Mouse (Mus musculus): ENCODE measurements at regions not wholly inside any gene's neighbourhood (a gene's known extent, or its start where the extent isn't known, plus 50 kb on each side); places are given as distances from the start of the nearest gene placed in this dataset.
A peak's percentile ranks its signal among the peaks of the same experiment; 100 is the strongest.

GRCm38 (mm10) chr8:107717856-107718255 lies 129.6 kb upstream of the Psmd7 start:
- DNase-seq (ENCODE audit: low read depth): no peak

- DNase-seq (ENCODE audit: low read depth): peak; percentile 1
Observed at GRCm38 (mm10) chr8:107719656-107720055, 131.4 kb upstream of the Psmd7 start.

DNA sequence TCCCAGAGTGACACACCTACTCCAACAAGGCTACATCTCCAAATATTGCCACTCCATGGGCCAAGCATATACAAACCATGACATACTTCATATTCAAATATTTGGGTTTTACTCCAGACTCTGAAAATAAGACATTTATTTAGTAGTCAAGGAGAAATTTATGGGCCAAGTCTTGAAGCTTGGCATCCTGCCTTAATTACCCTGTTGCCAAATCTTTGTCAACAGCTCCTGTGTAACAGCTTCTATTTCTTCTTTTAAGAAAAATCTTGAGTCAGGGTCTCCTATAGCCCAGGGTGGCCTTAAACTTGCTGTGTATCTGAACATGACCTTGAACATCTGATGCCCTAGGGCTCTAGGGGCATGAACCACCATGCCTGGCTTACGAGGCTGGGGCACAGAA lies 138.5 kb upstream of the Psmd7 start:
- DNase-seq (ENCODE audit: low read depth): no peak

DNA sequence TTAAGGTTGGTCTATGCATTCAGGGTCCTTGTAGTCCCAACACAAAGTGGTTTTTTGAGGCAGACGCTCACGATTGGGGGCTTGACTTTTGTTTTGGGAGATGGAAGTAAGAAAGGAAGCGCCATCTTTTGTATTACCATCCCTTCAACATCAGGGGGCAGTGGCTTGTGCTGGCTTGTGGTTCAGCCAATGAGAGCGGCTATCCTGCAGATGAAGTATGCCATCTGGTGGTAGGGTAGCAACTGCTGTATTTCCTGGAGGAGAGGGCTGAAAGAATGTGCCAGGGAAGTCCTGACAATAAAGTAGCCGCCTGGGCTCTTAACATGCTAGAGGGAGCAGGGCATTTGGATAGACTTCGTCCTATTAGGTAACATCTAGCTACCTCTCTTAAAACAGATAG lies 139.0 kb upstream of the Psmd7 start:
- DNase-seq (ENCODE audit: low read depth): no peak

DNA sequence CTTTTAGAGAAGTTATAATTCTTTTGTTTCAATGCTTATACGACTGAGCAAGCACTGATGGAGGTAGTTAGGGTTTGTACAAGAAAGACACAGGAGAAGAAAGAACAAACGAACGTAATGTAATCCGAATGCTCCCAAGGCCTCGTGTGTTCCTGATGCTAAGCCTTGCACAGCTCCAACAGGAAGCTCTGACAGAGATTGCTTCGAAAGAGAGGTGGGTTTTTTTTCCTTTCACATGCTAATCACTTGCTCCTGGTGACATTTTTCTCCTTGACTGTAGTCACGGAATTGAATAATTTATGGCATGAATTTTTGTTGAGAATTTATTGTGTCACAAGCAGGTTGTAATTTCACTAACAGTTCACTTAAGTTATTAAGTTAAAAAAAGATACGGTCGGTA lies 150.8 kb upstream of the Psmd7 start:
- DNase-seq (ENCODE audit: low read depth): no peak

- no peak for DNase-seq (ENCODE audit: low read depth)
Observed at GRCm38 (mm10) chr8:107757083-107757482, 168.8 kb upstream of the Psmd7 start.

GRCm38 (mm10) chr8:107758637-107759036 lies 170.4 kb upstream of the Psmd7 start:
- DNase-seq (ENCODE audit: low read depth): no peak

DNA sequence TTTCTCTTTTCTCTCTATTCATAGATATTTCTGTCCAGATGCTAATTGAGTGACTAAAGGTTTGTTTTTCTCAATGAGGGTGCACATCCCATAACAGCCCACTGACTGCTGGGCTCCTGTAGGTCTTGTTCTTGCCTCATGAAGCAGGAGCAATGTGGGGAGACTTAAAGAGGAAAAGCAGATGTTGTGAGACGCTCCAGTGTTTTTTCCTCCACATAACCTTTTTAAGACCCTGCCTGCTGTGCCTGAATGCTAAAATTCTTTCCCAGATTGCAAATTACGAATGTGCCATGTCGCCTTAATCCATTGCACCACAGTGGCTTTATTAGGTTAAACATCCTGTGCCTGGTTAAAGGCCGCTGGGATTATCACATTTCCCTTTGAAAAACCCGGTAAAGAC lies 165.5 kb upstream of the Zfhx3 start:
- no peak for DNase-seq (ENCODE audit: low read depth)

DNA sequence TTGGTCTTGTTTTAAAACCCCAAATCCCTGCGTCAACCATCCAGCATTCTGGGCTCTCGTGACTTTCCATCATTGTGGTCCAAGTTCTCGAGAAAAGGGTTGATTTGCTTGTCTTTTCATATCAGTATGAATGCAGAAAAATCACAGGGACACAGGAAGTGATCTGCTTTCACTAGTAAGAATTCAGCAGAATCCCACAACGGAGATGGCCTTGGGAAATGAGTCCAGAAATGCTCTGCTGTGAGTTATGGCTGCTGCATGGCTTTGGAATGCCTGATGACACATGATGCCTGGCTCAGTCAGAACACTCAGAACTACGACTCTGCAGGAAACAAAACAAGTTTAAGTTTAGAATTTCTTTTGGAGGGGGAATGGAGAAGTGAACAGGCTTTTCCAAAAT lies 156.7 kb upstream of the Zfhx3 start:
- no peak for DNase-seq (ENCODE audit: low read depth)

- DNase-seq (ENCODE audit: low read depth): no peak
Observed at GRCm38 (mm10) chr8:107792286-107792685, 150.2 kb upstream of the Zfhx3 start.

- no peak for DNase-seq (ENCODE audit: low read depth)
Observed at GRCm38 (mm10) chr8:107814931-107815330, 127.5 kb upstream of the Zfhx3 start.

DNA sequence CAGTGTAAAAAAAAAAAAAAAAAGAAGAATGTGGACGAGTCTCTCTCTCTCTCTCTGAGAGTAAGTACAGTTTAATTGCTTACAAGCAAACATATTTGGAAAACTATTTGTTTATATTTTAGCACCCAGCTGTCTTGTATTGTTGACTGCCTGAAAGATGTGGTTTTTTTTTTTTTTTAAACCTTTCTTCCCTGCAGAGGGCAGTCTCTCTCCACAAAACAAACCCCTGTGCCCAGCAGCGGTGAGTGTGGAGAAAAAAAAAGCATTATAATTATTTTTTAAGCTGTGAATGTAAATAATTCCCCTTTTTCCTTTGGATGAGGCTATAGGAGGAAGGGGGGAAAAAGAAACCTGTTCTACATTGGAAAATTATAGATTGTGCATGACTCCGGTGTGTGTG lies 126.7 kb upstream of the Zfhx3 start:
- no peak for DNase-seq (ENCODE audit: low read depth)

- no peak for DNase-seq (ENCODE audit: low read depth)
Observed at GRCm38 (mm10) chr8:107817796-107818195, 124.6 kb upstream of the Zfhx3 start.

DNA sequence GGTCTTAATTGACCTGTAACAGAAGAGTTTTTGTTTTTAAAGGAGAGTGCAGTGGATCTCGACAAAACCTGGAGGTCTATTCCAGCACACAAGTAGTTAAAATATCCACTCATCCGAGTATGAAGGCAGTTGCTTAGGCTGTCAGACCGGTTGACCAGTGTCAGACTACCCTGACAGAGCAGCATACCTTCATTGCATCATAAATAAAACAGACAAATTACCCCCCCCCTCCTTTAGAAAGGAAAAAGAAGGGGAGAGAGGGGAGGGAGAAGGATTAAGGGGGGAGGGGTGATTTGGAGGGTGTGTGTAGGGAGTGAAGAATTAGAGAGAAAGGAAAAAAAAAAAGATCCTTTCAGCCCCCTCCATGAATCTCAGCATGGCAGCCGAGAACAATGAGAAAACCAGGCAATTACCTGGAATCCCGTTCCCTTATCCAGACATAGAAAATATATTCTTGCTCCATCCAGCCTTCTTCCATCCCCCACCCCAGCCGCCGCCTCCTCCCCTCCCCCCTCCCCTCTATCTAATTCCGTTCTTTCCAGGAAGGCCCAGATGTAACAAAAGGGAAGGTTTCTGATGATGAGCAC lies 122.2 kb upstream of the Zfhx3 start:
- no peak for DNase-seq (ENCODE audit: low read depth)

GRCm38 (mm10) chr8:107821522-107821921 lies 120.9 kb upstream of the Zfhx3 start:
- DNase-seq (ENCODE audit: low read depth): no peak

DNA sequence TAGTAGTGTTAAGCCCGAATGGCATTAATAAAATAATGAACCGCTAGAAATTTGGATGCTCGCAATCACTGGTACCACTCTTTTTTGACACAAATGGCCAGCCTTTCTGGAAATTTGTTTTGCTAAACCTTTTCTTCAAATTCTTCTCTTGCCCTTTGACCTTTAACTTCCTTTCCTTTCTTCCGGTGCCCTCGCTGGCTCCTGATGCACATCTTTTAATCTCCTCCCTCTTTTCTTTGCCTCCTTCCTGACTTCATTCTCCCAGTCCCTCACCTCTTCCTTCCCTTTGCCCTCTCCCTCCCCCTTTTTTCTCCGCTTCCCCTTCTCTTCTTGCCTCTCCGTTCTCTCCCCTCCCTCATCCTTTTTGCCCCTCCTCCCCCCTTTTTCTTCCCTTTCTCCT lies 118.3 kb upstream of the Zfhx3 start:
- DNase-seq (ENCODE audit: low read depth): no peak

DNA sequence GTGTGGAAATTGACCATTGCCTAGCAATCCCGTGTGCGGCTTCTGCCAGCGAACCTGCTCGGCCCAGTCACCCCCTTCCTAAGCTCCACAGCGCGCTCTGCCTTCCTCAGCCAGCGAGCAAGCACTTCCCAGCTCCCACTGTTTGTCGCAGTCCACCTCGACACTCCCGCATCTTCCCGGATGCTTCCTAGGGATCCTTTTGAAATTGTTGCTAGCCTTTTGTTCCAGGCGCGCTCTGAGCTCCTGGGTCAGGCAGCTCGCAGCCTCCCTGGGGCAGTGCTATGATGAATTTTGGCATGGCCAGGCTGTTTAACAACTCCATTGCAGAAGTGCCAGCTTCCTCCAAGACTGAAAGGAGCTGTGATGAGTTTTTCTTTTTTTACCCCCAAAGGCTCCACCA lies 117.8 kb upstream of the Zfhx3 start:
- DNase-seq (ENCODE audit: low read depth): no peak

DNA sequence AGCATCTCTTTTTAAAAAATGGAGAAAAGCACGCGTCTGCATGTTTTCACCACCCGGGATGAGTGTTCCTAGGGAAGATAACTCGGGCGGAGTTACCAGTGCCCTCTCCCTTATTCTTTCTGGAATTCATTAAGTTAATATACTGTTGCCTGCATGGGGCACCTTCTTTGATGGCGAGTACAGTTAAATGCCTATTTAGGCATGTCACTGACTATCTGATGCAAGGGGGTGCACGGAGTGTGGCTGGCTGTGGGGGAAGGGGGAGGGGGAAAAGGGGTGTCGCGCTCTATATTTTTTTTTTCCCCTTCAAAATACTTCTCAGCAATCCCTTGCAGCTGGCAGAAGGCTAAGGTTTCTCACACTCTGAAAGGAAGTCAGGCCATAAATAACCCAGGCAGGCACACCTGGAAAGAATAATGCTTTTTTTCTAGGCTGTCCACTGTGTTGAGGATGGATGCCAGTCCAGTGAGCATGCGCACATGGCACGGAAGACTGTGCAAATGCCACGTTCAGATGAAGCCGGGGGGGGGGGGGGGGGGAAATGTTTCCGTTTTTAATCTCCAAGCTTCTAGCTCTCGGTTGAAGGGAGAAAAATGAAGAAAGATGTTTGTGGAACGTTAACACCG lies 114.8 kb upstream of the Zfhx3 start:
- DNase-seq (ENCODE audit: low read depth): no peak

DNA sequence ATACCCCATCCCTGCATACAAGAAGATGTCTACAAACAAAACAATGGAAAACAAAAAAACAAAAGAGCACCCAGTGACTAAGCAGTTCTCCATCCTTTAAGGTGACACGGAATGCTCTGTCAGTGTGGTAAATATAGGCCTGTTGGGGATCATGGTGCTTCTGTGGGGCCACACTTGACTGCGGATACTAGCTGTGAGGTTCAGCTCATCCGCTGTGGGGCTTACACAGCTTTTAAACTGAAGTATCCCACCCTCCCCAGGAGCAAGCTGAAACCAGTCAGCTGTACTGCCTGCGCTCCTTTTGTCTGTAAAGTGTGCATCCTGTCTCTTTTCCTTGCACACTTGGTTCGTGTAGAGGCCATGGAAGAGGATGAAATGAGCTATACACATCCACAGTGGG lies 113.9 kb upstream of the Zfhx3 start:
- no peak for DNase-seq (ENCODE audit: low read depth)

- DNase-seq (ENCODE audit: low read depth): no peak
Observed at GRCm38 (mm10) chr8:107833481-107833880, 109.0 kb upstream of the Zfhx3 start.

DNA sequence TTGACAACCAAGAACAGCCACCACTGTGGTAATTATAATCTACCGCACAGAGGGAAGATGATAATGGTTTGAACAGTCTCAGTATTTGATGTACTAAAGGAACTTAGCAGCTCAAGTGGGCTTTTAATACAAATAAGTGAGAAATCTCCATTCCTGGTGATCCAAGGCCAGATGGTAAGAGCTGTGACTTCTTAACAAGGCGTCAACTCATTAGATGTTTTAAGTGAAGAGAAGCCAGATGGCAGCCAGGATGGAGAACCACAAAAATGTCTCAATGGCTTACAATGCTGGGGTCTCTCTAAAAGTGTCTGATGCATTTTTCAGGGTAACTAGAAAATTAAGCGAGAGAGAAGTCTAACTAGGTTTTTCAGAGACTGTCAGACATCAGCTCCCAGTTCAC lies 96.3 kb upstream of the Zfhx3 start:
- DNase-seq (ENCODE audit: low read depth): no peak

DNA sequence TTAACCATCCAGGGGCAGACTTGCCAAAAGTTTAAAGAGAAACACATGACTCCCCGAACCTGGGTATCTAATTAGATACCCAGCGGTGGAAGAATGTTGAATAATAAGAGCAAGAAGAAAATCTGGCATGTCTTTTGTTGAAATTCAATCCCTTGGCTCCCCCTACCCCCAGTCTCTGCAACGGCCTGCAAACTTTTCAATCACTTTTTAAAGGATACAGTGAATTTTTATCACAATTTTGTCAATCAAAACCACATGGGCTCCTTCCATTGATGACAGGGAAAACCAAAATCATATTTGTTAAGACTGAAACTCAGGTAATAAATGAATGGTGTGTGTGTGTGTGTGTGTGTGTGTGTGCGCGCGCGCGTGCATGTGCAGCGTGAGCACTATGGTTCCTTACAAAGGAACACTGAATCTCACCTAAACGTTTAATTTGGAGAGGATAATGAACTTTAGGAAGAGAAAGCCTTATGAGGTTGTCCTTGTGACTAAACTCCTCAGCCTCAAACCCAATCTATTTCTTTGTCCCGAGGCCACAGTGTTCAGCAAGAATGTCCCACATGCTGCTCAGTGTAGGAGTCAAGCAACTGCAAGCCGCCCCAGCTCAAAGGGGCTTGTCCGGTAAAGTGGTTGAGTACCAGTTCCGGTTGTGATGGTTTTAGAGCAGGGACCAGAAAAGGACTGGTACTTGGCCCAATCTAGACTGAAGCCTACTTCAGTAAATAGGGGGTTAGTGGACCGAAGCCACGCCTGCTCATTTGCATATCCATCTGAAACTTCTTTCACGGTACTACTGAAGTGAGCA lies 91.0 kb upstream of the Zfhx3 start:
- DNase-seq (ENCODE audit: low read depth): no peak

DNA sequence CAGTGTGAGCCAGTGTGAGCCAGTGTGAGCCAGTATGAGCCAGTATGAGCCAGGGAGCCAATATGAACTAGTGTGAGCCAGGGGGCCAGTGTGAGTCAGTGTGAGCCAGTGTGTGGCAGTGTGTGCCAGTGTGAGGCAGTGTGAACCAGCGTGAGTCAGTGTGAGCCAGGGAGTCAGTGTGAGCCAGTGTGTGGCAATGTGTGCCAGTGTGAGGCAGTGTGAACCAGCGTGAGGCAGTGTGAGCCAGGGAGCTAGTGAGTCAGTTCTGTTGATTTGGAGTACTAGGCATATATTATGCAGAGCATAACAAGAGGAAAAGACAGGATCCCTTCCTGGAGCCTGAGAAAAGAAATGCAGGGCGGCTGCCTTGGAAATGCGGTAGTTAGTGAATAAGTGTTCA lies 82.7 kb upstream of the Zfhx3 start:
- no peak for DNase-seq (ENCODE audit: low read depth)

- no peak for DNase-seq (ENCODE audit: low read depth)
Observed at GRCm38 (mm10) chr8:107860251-107860650, 82.2 kb upstream of the Zfhx3 start.
